Mouse (Mus musculus) olfactory bulb, adult 2 months (tissue): Measurements from ENCODE around the gene Naa40. TPM values are rescaled to one million over a fixed set of nuclear protein-coding genes. Genes with fewer than 3 reads are reported as not detected.

Experiments used
- H3K27ac ChIP-seq: fragments of 200-500 bp; 2 replicates; pipeline ENCODE4 v1.5.1; 2012; ENCODE audit warnings: low read depth, low read length; ENCODE audit not compliant: insufficient read depth
- H3K4me1 ChIP-seq: fragments of 200-500 bp; 2 replicates; pipeline ENCODE4 v1.6.1; 2012; ENCODE audit warnings: low read length; ENCODE audit not compliant: control insufficient read depth, insufficient read depth
- H3K4me3 ChIP-seq: fragments of 200-500 bp; 2 replicates; pipeline ENCODE4 v1.5.1; 2012; ENCODE audit warnings: mild to moderate bottlenecking, low read depth, low read length, moderate library complexity; ENCODE audit not compliant: insufficient read depth
- CTCF ChIP-seq: fragments of 200-500 bp; IDR thresholded peaks from 2 replicates; pipeline ENCODE4 v1.5.1; 2012; ENCODE audit warnings: low read depth, mild to moderate bottlenecking, low read length, moderate library complexity; ENCODE audit not compliant: insufficient read depth
- POLR2A ChIP-seq: fragments of 200-500 bp; IDR thresholded peaks from 2 replicates; pipeline ENCODE4 v1.6.1; 2012; ENCODE audit warnings: mild to moderate bottlenecking, low read depth, low read length, moderate library complexity; ENCODE audit not compliant: insufficient read depth
- WGBS: fragments of 180-500 bp; shearing (Covaris S2); methylation state at CpG from one replicate; pipeline ENCODE4 v1.1.7; 2018; 5-methylcytosine and 5-hydroxymethylcytosine counted together
- polyA plus RNA-seq: library from polyadenylated mRNA; stranded (reverse); fragments of >200 nt; gene quantifications from 2 replicates; pipeline ENCODE4 v1.2.4, GENCODE M21; 2012; ENCODE audit warnings: low replicate concordance; ENCODE audit not compliant: missing spikeins, insufficient read depth, insufficient read length

The Naa40 gene
- polyA plus RNA-seq, 1 experiment, result not detected

GRCm38 (mm10) chr19:7276053-7276659 is 35.2 kb upstream of the Naa40 start:
- Histone ChIP-seq H3K27ac (0 out of 2 replicates have a peak overlapping the region, but pooled peaks have one; percentile 2), H3K4me1 (peaks cover 55% of the 10 kb centered on the region), H3K4me3 (no peak overlapping the region)
- TF ChIP-seq CTCF, result no peak
- no peak for TF ChIP-seq POLR2A
- WGBS, result 40% methylated on average over 7 of the region's 7 CpGs

- Histone ChIP-seq H3K4me1 (peaks cover 47% of the 10 kb centered on the region), H3K27ac (no peak overlapping the region)
- WGBS, result 36% methylated on average over 7 of the region's 7 CpGs
Observed at GRCm38 (mm10) chr19:7275131-7275789, 34.3 kb upstream of the Naa40 start.

GRCm38 (mm10) chr19:7274326-7274990 is 33.5 kb upstream of the Naa40 start:
- TF ChIP-seq POLR2A (no peak), CTCF (no peak)
- Histone ChIP-seq H3K4me3 (no peak overlapping the region), H3K27ac (no peak overlapping the region), H3K4me1 (peaks cover 46% of the 10 kb centered on the region)
- WGBS, result 49% methylated on average over 13 of the region's 13 CpGs

More at GRCm38 (mm10) chr19:7275131-7275789, 34.3 kb upstream of the Naa40 start:
- TF ChIP-seq POLR2A (no peak), CTCF (no peak)
- no peak overlapping the region for H3K4me3 ChIP-seq

GRCm38 (mm10) chr19:7273486-7273885 is 32.5 kb upstream of the Naa40 start:
- 92% methylated on average over 4 of the region's 4 CpGs for WGBS
- TF ChIP-seq CTCF (no peak), POLR2A (no peak)
- Histone ChIP-seq H3K4me3 (no peak overlapping the region), H3K4me1 (peaks cover 46% of the 10 kb centered on the region), H3K27ac (no peak overlapping the region)

GRCm38 (mm10) chr19:7269290-7270044 is 28.5 kb upstream of the Naa40 start:
- 18% methylated on average over 11 of the region's 11 CpGs for WGBS
- TF ChIP-seq POLR2A (no peak), CTCF (no peak)
- Histone ChIP-seq H3K4me3 (peak overlapping the region; percentile 83), H3K4me1 (peaks cover 50% of the 10 kb centered on the region), H3K27ac (no peak overlapping the region)

GRCm38 (mm10) chr19:7268722-7269090 is 27.7 kb upstream of the Naa40 start:
- TF ChIP-seq POLR2A (no peak), CTCF (peak; percentile 78)

GRCm38 (mm10) chr19:7267781-7268721 is 27.1 kb upstream of the Naa40 start:
- WGBS, result under 1% methylated on average over 90 of the region's 97 CpGs

More at GRCm38 (mm10) chr19:7268722-7269090, 27.7 kb upstream of the Naa40 start:
- no peak overlapping the region for H3K27ac ChIP-seq
- H3K4me3 ChIP-seq, result peak overlapping the region; percentile 83
- WGBS, result under 1% methylated on average over 30 of the region's 30 CpGs
- H3K4me1 ChIP-seq, result peaks cover 51% of the 10 kb centered on the region

More at GRCm38 (mm10) chr19:7267781-7268721, 27.1 kb upstream of the Naa40 start:
- peak overlapping the region; percentile 83 for H3K4me3 ChIP-seq
- no peak; the same call in 1 of the 2 replicates for TF ChIP-seq POLR2A
- TF ChIP-seq CTCF, result no peak
- peak overlapping the region; percentile 40; the same call in 1 of the 2 replicates for H3K27ac ChIP-seq
- H3K4me1 ChIP-seq, result peaks cover 51% of the 10 kb centered on the region
